Mouse (Mus musculus): ENCODE data around the gene Zmynd10.

DNA sequence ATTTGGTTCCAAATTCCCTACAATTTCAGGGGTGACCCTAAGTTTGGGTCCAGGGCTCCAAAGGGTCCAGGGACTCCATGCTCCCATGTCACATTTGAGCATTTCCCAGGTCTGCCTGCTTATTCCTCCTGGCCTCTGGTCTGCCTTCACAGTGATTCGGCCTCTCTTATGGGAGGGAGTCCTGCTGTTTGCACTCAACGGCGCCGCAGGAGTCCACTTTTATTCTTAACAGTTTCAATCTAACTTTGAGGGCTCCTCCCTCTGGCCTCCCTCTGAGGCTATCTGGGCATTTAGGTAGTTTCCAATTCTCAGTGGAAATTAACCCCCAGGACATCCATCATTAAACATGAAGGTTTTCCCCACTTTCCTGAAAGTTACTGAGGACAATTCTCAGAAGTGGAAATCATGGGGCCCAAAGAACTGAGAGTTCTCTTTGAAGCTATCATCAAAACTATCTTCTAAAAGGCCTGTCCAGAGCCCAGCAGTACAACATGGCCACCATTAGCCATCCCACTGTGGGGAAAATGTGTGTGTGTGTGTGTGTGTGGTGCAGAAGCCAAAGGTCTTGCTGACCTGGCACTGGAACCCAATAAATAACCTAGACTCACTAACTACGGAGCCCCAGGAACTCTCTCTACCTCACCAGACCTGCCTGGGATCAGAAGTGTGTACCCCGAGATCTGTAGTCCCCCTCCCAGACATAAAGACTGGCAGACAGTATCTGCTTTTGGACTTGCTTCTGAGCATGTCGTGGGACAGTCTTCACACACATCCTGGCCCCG, 47.4 kb downstream of the Zmynd10 start:
- TF ChIP-seq CTCF (IDR thresholded peaks at IDR 0.05; ENCODE audit: low read depth, low read length): no peak
- no peak for TF ChIP-seq POLR2A (IDR thresholded peaks at IDR 0.05; ENCODE audit: extremely low read depth, insufficient read depth, low read length)
